Mouse (Mus musculus): ENCODE measurements around the gene Ptprd.

GRCm38 (mm10) chr4:76989961-76990360, 1221.8 kb downstream of the Ptprd start:
- TF ChIP-seq CTCF (IDR thresholded peaks at IDR 0.05; ENCODE audit: borderline replicate concordance, extremely low read depth, insufficient read depth, insufficient read length) (no peak), POLR2A (IDR thresholded peaks at IDR 0.05; ENCODE audit: borderline replicate concordance, extremely low read depth, insufficient read depth, insufficient read length, poor library complexity, severe bottlenecking) (no peak)
